Mouse (Mus musculus) c-Kit-negative CD71-positive TER-119-positive erythroid progenitor cells, embryonic 14.5 days (primary cell): ENCODE measurements around the gene Syngr1.

Experiments
- DNase-seq: peaks from one replicate; pipeline ENCODE4 v3.0.0-alpha.2; 2013; ENCODE audit warnings: low read depth, low spot score

The Syngr1 gene

DNA sequence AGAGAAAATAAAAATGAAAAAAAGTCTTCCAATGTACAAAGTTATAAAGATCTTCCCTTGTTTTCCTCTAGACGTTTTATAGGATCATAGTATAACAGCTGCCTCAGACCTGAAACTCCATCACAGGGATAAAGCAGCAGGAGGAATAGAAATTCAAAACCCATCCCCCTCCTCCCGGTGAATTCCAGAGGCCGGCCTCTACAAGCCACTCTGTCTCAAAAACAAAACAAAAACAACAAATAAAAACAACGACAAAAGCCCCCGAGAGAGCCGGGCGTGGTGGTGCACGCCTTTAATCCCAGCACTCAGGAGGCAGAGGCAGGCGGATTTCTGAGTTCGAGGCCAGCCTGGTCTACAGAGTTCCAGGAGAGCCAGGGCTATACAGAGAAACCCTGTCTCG, 979 bp upstream of the Syngr1 start:
- DNase-seq = no peak

DNA sequence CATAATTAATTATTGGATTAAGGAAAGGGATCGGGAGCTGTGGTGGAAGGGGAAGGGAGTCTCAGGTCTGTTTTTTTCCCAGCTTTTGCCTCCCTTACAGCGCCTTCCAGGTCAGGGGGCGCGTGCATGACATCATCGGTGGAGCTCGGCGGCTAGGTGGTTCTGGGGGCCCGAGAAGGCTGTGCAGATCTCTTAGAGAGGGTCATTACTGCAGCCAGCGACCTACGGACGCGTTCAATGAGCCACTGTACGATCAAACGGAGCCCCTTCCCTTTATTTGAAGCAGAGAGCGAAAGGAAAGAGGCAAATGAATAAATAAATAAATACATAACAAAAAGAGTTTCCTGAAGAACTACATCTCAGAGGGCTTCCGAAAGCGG, 403 bp upstream of the Syngr1 start:
- no peak for DNase-seq

- no peak for DNase-seq
Measured at GRCm38 (mm10) chr15:80092041-80092441, 907 bp downstream of the Syngr1 start.

- DNase-seq = no peak
Measured at GRCm38 (mm10) chr15:80092599-80092998, 1.5 kb downstream of the Syngr1 start.

DNA sequence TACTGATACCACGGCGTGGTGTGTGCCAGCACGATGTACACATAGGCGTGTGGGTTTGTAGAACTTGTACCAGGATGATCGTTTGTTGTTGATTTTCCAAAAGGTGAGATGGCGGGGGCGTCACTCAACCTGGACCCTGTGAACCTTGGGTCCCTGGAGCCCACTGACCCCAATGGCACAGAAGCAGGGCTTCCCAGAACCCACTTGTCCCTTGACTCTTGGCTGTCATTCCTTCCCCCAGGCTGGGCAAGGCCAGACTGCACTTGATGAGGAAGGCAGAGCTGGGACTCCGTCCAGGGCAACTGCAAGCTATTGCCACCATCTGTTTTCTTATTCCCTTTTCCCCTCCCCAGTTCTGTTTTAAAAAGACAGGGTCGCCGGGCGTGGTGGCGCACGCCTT, 3.1 kb downstream of the Syngr1 start:
- no peak for DNase-seq

DNA sequence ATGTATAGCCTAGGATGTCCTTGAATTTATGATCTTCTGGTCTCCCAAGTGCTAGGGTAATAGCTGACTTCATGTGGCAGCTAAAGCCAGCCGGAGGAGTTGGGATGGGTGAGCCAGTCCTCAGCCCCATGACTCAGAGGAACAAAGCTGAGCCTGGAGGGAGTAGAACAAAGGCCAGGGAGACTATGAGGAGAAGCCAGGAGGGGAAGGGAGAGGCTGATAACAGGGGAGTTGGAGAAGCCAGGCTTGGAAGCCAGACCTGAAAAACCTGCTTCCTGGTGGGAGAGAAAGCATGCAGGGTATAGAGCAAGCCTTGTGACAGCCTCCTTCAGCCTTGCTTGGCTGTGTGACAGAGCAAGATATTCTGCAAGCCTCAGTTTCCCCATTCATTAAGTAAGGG, 4.5 kb downstream of the Syngr1 start:
- no peak for DNase-seq

DNA sequence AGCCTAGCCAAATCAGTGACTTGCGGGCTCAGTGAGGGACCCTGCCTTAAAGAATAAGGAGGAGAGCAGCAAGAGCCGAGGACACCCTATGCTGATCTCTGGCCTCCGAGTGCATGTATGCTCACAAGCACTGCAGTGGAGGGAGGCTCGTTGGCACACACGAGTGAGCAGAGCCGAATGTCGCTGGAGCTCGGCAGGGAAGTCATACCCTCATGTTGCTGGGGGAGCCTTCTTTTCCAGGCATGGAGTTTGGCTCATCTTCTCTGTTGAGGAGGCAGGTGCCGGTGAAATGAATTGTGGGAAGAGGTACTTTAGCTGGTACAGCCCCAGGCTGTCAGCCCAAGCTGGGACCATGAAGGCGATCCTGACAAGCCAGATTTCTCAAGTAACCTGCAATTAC, 5.3 kb downstream of the Syngr1 start:
- DNase-seq = no peak

DNA sequence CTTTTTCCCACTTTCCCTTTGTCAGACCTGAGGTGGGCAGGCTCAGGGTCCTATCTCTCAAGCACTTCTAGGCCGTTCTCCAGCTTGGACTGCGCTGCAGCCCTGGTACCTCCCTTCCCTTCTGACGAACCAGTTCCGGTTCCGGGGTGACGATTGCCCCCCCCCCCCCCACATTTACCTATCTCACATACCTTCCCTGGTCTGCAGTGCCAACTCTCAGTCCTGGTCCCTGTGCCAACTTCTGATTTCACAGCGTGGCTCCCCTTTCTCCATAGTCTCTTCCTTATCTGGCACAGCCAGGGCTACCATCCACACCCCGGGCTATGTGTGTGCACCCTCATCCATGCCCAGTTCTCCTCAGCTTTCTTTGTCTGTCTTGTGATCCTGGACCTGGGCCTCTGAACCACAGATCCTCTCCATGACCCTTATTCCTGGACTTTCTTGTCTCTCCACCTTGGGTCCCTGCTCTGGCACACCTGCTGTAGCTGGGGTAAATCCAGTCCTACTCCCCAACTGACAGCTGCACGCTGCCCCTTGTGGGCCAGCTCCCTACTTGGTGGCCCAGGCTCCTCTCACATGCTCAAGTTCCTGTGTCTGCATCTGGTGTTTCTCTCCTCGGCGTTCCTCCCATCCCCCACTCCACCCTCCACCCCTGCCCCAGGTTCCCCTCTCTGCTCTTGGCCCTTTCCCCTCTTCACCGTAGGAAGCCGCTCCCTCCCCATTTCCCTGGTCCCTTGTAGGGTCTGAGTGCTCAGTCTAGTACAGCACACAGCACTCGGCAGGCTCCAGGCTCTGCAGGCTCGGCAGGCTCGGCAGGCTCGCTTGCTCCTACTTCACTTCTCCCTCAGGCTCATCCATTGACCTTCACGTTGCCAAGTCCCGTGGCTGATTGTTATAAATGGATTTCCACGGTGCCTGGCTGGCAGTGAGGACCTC, 6.1 kb downstream of the Syngr1 start:
- peak; percentile 58 for DNase-seq

DNA sequence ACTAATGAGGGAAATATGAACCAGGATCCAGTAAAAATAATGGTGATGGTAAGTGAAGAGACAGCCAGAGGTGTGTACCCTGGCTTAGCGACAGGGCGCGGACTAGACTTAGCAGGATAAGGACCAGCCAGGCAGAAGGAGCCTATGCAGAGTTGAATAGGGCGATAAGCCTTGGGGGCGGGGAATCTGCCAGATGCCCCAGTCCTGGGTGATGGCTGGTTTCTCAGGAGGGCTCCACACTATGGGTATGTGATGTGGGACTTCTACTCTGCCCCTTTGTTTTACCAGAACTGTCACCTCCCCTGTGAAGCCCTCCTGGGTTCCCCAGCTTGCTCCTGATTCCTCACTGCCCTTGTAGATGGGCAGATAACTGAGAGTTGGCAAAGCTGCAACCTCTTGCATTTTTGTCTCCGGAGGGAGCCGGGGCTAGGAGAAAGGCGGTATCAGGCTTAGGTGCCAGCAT, 6.9 kb downstream of the Syngr1 start:
- peak; percentile 77 for DNase-seq

DNA sequence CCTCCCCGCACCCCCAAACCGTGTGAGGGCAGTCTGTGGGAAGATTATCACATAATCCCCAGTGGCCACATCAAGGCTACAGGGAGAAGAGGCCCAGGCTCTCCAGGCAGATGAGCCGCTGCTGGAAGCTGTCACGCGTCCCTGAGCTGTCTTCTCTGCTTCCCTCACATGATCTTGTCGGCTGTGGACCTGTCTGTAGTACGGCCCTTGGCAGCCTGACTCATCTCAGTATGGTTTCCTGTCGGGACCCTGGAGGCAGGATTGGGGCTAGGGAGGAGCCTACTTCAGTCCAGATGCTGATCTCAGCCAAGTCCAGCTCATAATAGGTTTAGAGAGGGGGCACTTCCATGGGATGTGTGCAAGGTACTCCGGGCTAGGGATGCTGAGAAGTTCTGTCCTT, 7.7 kb downstream of the Syngr1 start:
- DNase-seq = no peak

- no peak for DNase-seq
Measured at GRCm38 (mm10) chr15:80099477-80099876, 8.3 kb downstream of the Syngr1 start.

- no peak for DNase-seq
Measured at GRCm38 (mm10) chr15:80100196-80100595, 9.1 kb downstream of the Syngr1 start.

GRCm38 (mm10) chr15:80100871-80101270, 9.7 kb downstream of the Syngr1 start:
- no peak for DNase-seq

GRCm38 (mm10) chr15:80101503-80101902, 10.4 kb downstream of the Syngr1 start:
- DNase-seq = no peak

DNA sequence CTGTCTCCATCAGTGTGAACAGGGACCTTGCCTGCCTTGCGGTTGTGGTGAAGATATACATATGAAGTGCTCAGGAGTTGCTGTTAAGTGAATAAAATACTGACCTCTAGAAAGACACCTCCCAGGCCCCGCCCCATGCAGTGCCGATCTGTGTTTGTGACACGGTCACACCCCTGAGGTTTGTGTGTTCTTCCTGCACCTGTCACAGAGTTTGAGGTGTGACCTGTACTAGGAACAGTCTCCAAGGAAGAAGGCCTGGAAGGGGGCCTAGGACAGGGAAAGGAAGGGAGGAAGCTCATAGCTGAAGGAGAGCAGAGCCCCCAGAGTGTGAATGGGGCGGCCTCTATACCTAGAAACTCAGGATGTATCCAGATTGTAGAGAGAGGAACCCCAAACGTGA, 11.4 kb downstream of the Syngr1 start:
- DNase-seq = no peak

DNA sequence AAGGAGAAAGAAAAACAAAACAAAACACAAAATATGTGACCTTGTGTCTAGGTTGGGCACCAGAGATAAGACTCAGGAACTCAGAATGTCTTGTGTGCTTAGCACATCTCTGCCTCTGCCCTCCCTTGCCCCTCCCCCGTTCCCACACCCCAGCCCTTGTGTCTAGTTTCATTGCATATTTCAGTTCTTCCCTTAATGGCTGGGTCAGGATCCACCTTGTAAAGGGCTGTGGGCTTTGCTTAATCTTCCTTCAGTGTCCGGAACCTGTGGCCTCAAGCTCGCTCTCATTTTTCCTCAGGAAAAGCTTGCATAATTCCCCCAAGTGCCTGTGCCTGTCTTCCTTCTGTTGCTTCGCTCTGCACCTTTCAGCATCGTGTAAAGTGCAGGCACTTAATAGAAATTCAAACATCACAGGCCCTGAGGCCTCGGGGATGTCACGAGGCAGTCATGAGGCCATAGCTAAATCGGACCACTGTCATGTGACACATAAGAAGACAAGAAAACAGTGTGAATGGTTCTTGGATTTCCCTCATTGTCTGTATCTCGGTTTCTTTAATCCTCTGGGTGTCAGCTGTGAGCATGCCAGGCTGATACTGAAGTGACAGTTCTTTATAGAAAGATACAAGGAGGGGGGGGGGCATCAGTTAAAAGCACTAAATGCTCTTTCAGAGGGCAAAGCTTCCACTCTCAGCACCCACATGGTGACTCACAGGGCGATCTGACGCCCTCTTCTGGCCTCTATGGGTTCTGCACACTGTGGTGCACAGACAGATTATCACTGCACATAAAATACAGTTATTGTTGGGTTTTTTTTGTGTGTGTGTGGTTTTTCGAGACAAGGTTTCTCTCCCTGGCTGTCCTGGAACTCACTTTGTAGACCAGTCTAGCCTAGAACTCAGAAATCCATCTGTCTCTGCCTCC, 14.6 kb downstream of the Syngr1 start:
- no peak for DNase-seq

DNA sequence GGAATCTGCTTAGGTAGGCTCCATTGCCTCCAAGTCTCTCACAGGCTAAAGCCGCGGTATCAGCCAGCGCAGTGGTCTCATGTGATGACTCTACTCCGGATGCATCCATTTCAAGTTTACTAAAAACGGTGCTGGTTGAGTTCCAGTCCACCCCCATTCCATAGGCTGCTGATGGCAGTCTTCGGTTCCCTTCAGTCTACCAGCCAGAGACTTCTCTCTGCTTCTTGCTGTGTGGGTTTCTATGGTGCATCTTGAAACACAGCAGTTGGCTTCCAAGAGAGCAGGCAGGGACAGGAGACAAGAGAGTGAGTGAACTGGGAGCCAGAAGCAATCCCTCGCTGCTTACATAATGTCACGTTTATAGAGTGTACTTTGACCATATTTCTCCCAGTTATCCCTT, 16.0 kb downstream of the Syngr1 start:
- DNase-seq = no peak

- no peak for DNase-seq
Measured at GRCm38 (mm10) chr15:80107575-80107974, 16.4 kb downstream of the Syngr1 start.

DNA sequence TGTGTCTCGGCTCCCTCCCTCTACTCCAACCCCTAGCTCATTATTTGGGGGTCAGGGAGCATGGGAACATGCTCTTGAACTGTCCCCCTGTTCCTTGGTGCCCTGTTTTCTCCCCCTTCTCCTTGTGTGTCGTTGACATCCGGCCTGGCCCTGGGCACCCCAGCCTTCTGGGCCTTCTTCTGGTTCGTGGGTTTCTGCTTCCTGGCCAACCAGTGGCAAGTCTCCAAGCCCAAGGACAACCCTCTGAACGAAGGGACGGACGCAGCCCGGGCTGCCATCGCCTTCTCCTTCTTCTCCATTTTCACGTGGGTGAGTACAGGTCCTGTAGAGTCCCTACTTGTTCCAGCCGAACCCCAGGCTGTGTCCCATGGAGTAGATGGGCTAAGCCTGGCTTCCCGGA, 20.3 kb downstream of the Syngr1 start:
- no peak for DNase-seq

- no peak for DNase-seq
Measured at GRCm38 (mm10) chr15:80112499-80112898, 21.4 kb downstream of the Syngr1 start.

DNA sequence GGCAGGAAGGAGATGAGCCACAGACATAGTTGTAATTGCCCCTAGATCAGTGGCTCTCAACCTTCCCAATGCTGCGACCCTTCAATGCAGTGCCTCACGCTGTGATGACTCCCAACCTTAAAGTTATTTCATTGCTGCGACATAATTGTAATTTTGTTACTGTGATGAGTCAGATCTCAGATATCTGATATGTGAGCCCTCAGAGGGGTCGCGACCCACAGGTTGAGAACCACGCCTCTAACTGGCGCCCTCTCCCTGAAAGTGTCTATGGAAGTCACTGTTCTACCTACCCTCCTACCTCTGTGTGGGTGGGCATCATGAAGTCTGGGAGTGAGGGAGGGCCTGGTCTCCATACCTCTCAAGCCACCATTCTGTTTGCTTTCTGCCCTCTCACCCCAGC, 23.3 kb downstream of the Syngr1 start:
- no peak for DNase-seq

- no peak for DNase-seq
Measured at GRCm38 (mm10) chr15:80115256-80115655, 24.1 kb downstream of the Syngr1 start.
